Mouse (Mus musculus) hindbrain, embryonic 16.5 days (tissue): ENCODE measurements around the gene Poc1b. TPM values are rescaled to one million over a fixed set of nuclear protein-coding genes. Genes with fewer than 3 reads are reported as not detected.

ENCODE experiments used
- ATAC-seq: fragments of 200-750 bp; cut with Nextera tagmentation; 2 replicates; pipeline ENCODE4 v1.8.0; 2017; ENCODE audit warnings: moderate TSS enrichment, moderate library complexity
- H3K27ac ChIP-seq: fragments of 300-500 bp; sonication (generic); 2 replicates; pipeline ENCODE4 v1.5.1; 2014; ENCODE audit warnings: low read depth, mild to moderate bottlenecking, control low read depth, low read length, moderate library complexity
- H3K27me3 ChIP-seq: fragments of 300-500 bp; sonication (generic); replicated peaks from 2 replicates; pipeline ENCODE4 v1.6.1; 2014; ENCODE audit warnings: low read length; ENCODE audit not compliant: control insufficient read depth, insufficient read depth
- H3K36me3 ChIP-seq: fragments of 300-500 bp; sonication (generic); 2 replicates; pipeline ENCODE4 v1.6.1; 2014; ENCODE audit warnings: mild to moderate bottlenecking, low read length, moderate library complexity, mixed read lengths; ENCODE audit not compliant: control insufficient read depth, insufficient read depth
- H3K4me1 ChIP-seq: fragments of 300-500 bp; sonication (generic); 2 replicates; pipeline ENCODE4 v1.6.1; 2014; ENCODE audit warnings: low read depth, low read length; ENCODE audit not compliant: control insufficient read depth, insufficient read depth
- H3K4me2 ChIP-seq: fragments of 300-500 bp; sonication (generic); 2 replicates; pipeline ENCODE4 v1.6.1; 2014; ENCODE audit warnings: mild to moderate bottlenecking, low read length, control low read depth, moderate library complexity
- H3K4me3 ChIP-seq: fragments of 300-500 bp; sonication (generic); 2 replicates; pipeline ENCODE4 v1.5.1; 2014; ENCODE audit warnings: mild to moderate bottlenecking, low read length, control low read depth, moderate library complexity
- H3K9ac ChIP-seq: fragments of 300-500 bp; sonication (generic); 2 replicates; pipeline ENCODE4 v1.6.1; 2014; ENCODE audit warnings: low read depth, mild to moderate bottlenecking, control low read depth, low read length, moderate library complexity
- H3K9me3 ChIP-seq: fragments of 300-500 bp; sonication (generic); 2 replicates; pipeline ENCODE4 v1.6.1; 2014; ENCODE audit warnings: mild to moderate bottlenecking, low read length, moderate library complexity; ENCODE audit not compliant: control insufficient read depth
- WGBS: fragments of 180-500 bp; shearing (Covaris S2); extraction: QIAGEN DNeasy Blood & Tissue Kit; methylation state at CpG from one replicate; pipeline ENCODE4 v1.1.7; 2014; 5-methylcytosine and 5-hydroxymethylcytosine counted together
- polyA plus RNA-seq: library from polyadenylated mRNA; unstranded; fragments of >200 nt; fragmentation: Nextera tagmentation; extraction: Ambion mirVana; gene quantifications from 2 replicates; pipeline ENCODE4 v1.2.1, GENCODE M21; 2015

The Poc1b gene
- polyA plus RNA-seq, result 9.1 and 13.3 TPM in 2 replicates

- peak within 1 kb of the TSS; percentile 81 for H3K27ac ChIP-seq
- H3K4me2 ChIP-seq, result peak within 1 kb of the TSS; percentile 93
- no peaks in the 10 kb centered on the region for H3K9me3 ChIP-seq
- WGBS, result under 1% methylated on average over 98 of the region's 106 CpGs
- H3K27me3 ChIP-seq, result no peaks in the 10 kb centered on the region
- H3K36me3 ChIP-seq, result peaks cover 12% of the 10 kb centered on the region
- peaks cover 15% of the 10 kb centered on the region for H3K4me1 ChIP-seq
- H3K4me3 ChIP-seq, result peak within 1 kb of the TSS; percentile 58
- H3K9ac ChIP-seq, result peak within 1 kb of the TSS; percentile 73
- ATAC-seq, result peak; percentile 97
Measured at GRCm38 (mm10) chr10:99106703-99107631, at the start of gene Poc1b. TSS of gene Poc1b (plus strand) at chr10:99107036.

GRCm38 (mm10) chr10:99060588-99060987, 46.2 kb upstream of the Poc1b start:
- Histone ChIP-seq H3K9ac (no peak overlapping the region), H3K9me3 (no peaks in the 10 kb centered on the region), H3K4me1 (no peaks in the 10 kb centered on the region), H3K4me2 (no peak overlapping the region), H3K36me3 (no peaks in the 10 kb centered on the region), H3K27me3 (no peaks in the 10 kb centered on the region), H3K27ac (no peak overlapping the region), H3K4me3 (no peak overlapping the region)
- ATAC-seq, result no peak
- WGBS, result 90% methylated on average over 7 of the region's 7 CpGs

- no peaks in the 10 kb centered on the region for H3K4me1 ChIP-seq
- H3K27ac ChIP-seq, result no peak overlapping the region
- WGBS, result 89% methylated on average over 10 of the region's 10 CpGs
- no peaks in the 10 kb centered on the region for H3K36me3 ChIP-seq
- no peaks in the 10 kb centered on the region for H3K27me3 ChIP-seq
- no peak overlapping the region for H3K4me2 ChIP-seq
- H3K9me3 ChIP-seq, result no peaks in the 10 kb centered on the region
- peak; percentile 40; the same call in 1 of the 2 replicates for ATAC-seq
- no peak overlapping the region for H3K9ac ChIP-seq
- H3K4me3 ChIP-seq, result no peak overlapping the region
Measured at GRCm38 (mm10) chr10:99061418-99061817, 45.4 kb upstream of the Poc1b start.

GRCm38 (mm10) chr10:99062546-99062945, 44.3 kb upstream of the Poc1b start:
- ATAC-seq, result no peak
- no peak overlapping the region for H3K4me2 ChIP-seq
- H3K4me3 ChIP-seq, result no peak overlapping the region
- 77% methylated on average over 5 of the region's 5 CpGs for WGBS
- no peaks in the 10 kb centered on the region for H3K9me3 ChIP-seq
- H3K9ac ChIP-seq, result no peak overlapping the region
- no peak overlapping the region for H3K27ac ChIP-seq
- H3K4me1 ChIP-seq, result no peaks in the 10 kb centered on the region
- H3K36me3 ChIP-seq, result no peaks in the 10 kb centered on the region
- no peaks in the 10 kb centered on the region for H3K27me3 ChIP-seq

GRCm38 (mm10) chr10:99076113-99076895, 30.5 kb upstream of the Poc1b start:
- Histone ChIP-seq H3K27me3 (no peaks in the 10 kb centered on the region), H3K9ac (no peak overlapping the region), H3K36me3 (no peaks in the 10 kb centered on the region), H3K4me3 (no peak overlapping the region), H3K27ac (no peak overlapping the region), H3K4me1 (no peaks in the 10 kb centered on the region), H3K4me2 (no peak overlapping the region), H3K9me3 (no peaks in the 10 kb centered on the region)
- 80% methylated on average over 18 of the region's 18 CpGs for WGBS
- no peak for ATAC-seq

- Histone ChIP-seq H3K9me3 (no peaks in the 10 kb centered on the region), H3K27me3 (no peaks in the 10 kb centered on the region), H3K36me3 (no peaks in the 10 kb centered on the region), H3K9ac (no peak overlapping the region), H3K4me2 (no peak overlapping the region), H3K4me3 (no peak overlapping the region), H3K27ac (no peak overlapping the region), H3K4me1 (no peaks in the 10 kb centered on the region)
- WGBS, result 78% methylated on average over 2 of the region's 2 CpGs
- ATAC-seq, result no peak
Measured at GRCm38 (mm10) chr10:99078621-99079020, 28.2 kb upstream of the Poc1b start.

- ATAC-seq, result no peak
- no peaks in the 10 kb centered on the region for H3K9me3 ChIP-seq
- H3K27me3 ChIP-seq, result no peaks in the 10 kb centered on the region
Measured at GRCm38 (mm10) chr10:99081569-99081990, 25.3 kb upstream of the Poc1b start.

GRCm38 (mm10) chr10:99083431-99084003, 23.3 kb upstream of the Poc1b start:
- Histone ChIP-seq H3K9me3 (no peaks in the 10 kb centered on the region), H3K4me2 (no peak overlapping the region), H3K4me3 (no peak overlapping the region), H3K4me1 (no peaks in the 10 kb centered on the region), H3K27me3 (no peaks in the 10 kb centered on the region), H3K9ac (no peak overlapping the region), H3K27ac (no peak overlapping the region), H3K36me3 (no peaks in the 10 kb centered on the region)
- 88% methylated on average over 14 of the region's 14 CpGs for WGBS
- ATAC-seq, result no peak

More at GRCm38 (mm10) chr10:99081569-99081990, 25.3 kb upstream of the Poc1b start:
- Histone ChIP-seq H3K9ac (no peak overlapping the region), H3K27ac (no peak overlapping the region), H3K4me1 (no peaks in the 10 kb centered on the region), H3K4me2 (no peak overlapping the region), H3K4me3 (no peak overlapping the region), H3K36me3 (no peaks in the 10 kb centered on the region)
- WGBS, result 90% methylated on average over 10 of the region's 10 CpGs
